Mouse (Mus musculus) megakaryocyte progenitor cell, adult 5-6 weeks (primary cell): ENCODE measurements around the gene Gm7030. TPM values are rescaled to one million over a fixed set of nuclear protein-coding genes. Genes with fewer than 3 reads are reported as not detected.
"Not testable (repeated sequence)": the region's sequence is repeated elsewhere in the genome, so short reads cannot be mapped to it uniquely, and the experiment has no call there.

Experiments used
- ATAC-seq: replicated peaks from 2 replicates; pipeline ENCODE4 v1.8.0; 2016; ENCODE audit warnings: mild to moderate bottlenecking, moderate TSS enrichment, inconsistent platforms; ENCODE audit not compliant: poor library complexity
- total RNA-seq, 2 experiments: library from RNA; stranded (forward) in 1 of 2; stranded (reverse) in 1 of 2; fragments of 157-497, 149-512 nt in 1 of 2; fragments of 200-1000 nt in 1 of 2; gene quantifications; 2 replicates each; pipeline versions ENCODE4 v1.2.3 to v1.2.4; 2015 to 2017

Gm7030 gene
- not detected in 2 replicates for total RNA-seq (2015)
- not detected in 2 replicates for total RNA-seq (2017)

DNA sequence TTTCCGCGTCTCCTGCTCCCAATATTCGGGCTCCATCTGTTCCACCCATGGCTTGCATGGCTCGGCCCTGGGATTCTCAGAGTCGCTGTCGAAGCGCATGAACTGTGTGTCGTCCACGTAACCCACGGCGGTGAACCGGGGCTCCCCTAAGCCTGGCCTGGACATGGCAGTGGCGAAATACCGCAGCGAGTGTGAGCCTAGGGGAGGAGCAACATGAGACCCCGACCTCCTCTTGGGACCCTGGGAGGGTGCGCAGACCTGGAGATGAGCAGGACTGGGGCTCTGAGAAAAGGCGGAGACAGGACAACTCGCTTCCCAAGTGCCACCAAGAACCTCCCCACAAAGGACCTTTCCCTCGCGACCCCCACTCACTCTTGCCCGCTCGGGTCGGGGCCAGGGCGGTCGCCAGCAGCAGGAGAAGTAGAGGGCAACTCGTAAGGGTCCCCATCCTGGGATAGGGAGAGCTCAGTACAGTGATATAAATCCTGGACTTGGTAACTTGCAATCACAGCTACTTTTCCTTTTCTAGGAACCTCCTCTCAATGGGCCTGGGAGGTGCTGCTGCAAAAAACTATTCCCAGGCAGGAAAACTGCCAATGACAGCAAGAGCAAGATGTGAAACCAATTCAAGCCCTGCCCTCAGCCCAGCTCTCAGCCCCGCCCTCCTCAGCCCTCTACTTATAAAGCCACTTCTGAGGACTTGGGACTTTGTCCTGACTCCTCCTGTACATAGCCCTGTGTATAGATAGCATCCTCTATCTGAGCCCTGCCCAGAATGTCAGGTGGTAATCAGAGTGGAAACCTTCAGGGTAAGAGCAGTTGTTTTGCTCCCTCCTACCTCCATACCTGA lies at the start of gene Gm7030:
Gm7030 (minus strand) TSS at position 458 of the 850 bp plus-strand sequence.
- ATAC-seq = not testable (repeated sequence)

DNA sequence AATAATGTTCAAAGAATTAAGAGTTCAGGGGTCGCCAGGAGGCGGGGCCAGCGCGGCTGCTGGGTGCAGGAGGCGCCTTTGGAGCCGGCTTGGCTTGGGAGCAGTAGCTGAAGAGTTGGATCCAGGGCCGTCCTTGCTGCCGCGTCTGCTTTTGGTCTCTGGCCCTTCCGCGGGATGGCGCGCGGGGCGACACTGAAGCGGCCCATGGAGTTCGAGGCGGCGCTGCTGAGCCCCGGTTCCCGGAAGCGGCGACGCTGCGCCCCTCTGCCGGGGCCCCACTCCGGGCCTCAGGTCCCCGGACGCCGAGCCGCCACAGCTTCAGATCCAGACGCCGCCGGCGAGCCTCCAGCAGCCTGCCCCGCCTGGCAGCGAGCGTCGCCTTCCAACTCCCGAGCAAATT lies 49.7 kb upstream of the Gm7030 start:
- ATAC-seq = peak; percentile 69

DNA sequence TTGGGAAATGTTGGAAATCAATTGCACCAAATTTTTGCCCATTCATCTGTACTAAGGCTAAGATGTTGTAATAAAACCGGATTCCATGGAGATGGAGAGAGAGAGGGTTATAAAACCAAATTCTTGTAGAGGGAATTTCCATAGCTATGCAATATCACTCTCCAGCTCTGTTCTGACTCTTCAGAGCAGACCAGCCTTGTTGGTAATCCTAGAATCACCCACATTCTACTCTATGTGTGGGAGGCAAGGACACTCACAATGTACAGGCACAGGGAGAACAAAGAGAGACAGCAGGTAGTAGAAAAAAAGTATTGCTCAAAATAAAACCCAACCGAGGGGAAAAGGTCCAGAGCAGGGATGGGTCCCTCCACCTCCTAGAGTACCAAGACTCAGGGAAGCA lies 46.9 kb upstream of the Gm7030 start:
- not testable (repeated sequence) for ATAC-seq

DNA sequence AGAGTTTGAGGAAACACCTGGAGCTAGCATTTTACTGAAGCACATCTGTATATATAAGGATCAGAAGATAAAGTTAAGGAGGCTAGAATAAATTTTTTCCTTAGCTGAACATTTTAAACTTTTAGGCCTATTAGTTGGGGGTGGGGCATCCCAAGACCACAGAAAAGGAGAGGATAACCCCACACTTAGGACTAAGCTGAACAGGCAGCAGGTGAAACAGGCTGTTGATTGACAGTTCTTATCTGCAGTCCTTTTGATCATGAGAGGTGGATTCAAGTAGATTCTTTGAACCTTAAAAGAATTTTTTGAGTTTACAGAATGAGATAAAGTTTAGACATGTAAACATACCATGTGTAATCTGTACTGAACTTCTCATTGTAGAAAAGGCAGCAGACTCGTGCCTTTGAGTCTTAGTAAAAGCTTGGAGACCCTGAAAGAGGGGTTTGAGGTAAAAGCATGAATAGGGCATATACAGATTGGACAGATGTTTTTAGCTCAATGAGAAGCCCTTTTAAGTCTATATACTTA lies 41.1 kb upstream of the Gm7030 start:
- no peak for ATAC-seq

DNA sequence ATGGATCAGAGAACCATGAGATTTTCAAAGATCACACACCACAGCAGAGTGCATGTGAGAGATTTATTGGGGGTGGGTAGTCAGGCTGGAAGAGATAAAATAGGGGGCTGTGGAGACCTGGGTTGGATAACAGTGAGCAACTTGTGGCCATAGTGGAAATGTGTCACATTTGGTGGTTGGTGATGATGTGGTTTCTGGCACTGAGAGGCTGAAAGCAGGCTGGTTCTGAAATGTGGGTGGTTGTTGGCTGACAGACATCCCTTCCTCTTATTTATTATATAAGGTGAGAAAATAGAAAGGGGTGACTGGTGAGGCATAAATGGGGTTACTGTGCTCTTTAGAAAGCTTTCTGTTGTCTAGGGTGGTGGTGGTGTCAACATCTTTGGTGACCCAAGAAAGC lies 40.5 kb upstream of the Gm7030 start:
- ATAC-seq = no peak

DNA sequence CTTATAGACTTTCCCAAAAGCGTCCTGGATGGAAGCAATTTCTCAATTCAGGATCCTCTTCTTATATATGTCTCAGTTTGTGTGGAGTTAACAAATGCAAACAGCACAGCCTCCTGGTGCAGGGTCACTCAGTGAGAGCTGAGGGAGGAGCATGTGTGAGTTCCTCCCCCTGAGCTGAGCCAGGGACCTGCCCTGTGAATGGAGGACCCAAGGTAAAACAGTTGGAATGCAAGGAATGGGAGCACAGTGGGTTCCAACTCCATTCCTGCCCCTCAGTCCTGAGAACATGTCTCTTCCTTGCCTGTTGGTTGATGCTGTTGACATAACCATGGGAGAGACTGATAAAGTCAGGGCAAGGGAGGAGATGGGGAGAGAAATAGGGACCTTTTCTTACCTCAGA lies 39.9 kb upstream of the Gm7030 start:
- not testable (repeated sequence) for ATAC-seq

DNA sequence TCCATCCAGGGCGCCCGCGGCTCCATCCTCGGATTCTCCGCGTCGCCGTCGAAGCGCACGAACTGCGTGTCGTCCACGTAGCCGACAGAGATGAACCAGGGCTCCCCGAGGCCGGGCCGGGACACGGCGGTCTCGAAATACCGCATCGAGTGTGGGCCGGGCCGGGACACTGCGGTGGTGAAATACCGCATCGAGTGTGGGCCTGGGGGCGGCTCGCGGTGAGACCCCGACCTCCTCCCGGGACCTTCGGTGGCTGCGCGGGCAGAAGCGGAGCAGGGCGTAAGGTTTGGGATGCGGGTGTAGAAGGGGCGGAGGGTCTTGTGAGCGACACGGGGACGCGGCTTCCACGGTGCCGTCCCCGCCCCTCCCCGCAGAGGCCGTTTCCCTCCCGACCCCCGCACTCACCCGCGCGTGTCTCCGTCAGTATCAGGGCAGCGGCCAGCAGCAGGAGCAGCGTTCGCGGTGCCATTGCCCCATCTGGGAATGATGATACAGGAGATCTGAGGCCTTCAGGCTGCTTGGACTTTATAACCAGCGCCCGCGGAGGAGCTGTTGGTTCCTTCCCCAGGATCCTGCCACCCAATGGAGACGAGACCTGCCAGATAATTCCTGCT lies 38.9 kb upstream of the Gm7030 start, which contains the start of gene Gm8909:
Gm8909 (minus strand) TSS at position 499 of the 614 bp plus-strand sequence.
- 0 out of 2 replicates have a peak, but pooled peaks have one; percentile 4 for ATAC-seq

DNA sequence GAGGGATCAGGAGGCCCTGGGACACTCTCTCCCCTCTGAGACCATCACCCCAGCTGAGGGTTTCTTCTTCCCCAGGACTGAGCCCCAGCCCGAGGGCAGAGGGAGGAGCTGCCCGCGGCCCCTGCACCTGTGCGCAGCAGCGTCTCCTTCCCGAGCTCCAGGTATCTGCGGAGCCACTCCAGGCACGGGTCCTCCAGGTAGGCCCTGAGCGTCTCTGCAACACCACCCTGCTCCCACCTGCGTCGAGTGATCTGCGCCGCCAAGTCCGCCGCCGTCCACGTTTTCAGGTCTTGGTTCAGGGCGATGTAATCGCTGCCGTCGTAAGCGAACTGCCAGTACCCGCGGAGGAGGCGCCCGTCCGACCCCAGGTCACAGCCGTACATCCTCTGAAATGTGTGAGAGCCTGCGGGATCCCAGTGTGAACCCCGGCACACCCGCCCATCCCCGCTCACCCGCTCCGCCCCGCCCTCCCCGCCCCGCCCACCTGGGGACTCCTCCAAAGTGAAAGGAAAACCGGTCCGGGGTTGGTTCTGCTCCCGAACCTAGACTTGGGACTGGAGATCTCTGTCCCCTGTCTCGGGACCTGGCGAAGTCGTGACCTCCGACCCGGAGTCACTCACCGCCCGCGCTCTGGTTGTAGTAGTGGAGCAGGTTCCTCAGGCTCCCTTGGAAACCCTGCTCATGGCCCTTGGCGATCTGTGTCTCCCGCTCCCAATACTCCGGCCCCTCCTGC lies 38.2 kb upstream of the Gm7030 start:
- peak; percentile 60 for ATAC-seq

DNA sequence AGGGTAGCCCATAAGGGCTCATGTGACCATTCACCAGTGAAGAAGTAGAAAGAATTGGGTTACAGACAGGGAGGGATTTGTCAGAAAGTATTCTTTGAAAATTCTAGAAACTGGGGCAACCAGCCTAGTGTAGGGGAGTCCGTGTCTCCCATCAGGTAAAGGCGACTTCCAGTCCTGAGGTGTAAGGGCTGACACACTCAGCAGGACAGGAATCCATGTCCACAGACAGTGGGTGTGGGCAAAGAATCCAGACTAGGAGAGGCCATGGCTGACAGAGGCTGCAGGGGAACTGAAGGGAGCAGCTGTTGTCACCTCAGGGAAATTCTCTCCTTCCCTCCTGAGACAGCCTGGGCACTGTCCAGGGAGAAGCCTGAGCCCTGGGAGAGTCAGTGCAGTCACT lies 37.7 kb upstream of the Gm7030 start:
- not testable (repeated sequence) for ATAC-seq

DNA sequence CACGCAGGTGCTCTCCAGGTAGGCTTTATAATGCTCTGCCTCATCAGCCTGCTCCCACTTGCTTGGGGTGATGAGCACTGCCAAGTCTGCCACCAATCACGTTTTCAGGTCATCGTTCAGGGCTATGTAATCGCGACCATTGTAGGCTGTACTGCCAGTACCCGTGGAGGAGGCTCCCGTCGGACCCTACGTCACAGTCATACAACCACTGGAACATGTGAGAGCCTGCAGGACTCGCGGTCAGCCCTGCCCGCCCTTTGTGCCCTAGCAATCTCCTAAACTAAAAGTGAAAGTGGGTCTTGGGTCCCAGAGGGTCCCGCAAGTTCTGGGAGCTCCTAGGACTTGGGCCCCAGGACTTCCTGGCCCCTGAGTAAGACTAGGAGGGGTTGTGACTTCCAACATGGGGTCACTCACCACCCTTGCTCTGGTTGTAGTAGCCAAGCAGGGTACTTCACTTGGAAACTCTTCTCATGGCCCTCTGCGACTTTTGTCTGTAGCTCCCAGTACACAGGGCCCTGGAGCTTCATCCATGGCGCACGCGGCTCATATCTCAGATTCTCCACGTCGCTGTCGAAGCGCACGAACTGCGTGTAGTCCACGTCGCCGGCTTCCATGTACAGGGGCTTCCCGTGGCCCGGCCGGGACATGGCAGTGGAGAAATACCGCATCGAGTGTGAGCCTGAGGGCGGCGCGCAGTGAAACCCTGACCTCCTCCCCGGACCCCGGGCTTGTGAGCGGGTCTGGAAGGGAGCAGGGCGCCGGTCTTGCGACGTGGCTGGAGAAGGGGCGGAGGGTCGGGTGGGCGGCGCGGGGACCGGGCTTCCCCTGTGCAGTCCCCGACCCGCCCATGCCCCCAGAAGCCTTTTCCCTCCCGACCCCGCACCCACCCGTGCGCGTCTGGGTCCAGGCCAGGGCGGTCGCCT lies 32.2 kb upstream of the Gm7030 start:
- peak; percentile 65 for ATAC-seq

DNA sequence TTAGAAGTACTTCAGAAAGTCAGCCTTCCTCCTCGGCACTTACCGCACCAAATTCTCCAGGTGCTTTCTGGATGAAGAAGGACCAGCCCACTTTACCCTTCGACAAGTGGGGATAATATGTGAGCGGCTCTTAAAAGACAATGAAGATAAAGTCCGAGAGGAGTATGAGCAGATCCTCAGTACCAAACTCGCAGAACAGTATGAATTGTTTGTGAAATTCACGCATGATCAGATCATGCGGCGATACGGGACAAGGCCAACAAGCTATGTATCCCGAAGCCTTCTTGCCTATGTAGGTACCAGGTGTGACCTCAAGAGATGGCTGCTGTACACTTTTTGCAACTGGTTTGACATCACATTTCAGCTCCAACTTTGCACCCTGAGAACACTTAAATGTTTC lies 29.0 kb upstream of the Gm7030 start:
- ATAC-seq = not testable (repeated sequence)

DNA sequence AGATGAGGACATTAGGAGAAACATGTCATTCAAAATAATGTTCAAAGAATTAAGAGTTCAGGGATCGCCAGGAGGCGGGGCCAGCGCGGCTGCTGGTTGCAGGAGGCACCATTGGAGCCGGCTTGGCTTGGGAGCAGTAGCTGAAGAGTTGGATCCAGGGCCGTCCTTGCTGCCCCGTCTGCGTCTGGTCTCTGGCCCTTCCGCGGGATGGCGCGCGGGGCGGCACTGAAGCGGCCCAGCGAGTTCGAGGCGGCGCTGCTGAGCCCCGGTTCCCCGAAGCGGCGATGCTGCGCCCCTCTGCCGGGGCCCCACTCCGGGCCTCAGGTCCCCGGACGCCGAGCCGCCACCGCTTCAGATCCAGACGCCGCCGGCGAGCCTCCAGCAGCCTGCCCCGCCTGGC lies 28.6 kb upstream of the Gm7030 start:
- ATAC-seq = 0 out of 2 replicates have a peak, but pooled peaks have one; percentile 27

DNA sequence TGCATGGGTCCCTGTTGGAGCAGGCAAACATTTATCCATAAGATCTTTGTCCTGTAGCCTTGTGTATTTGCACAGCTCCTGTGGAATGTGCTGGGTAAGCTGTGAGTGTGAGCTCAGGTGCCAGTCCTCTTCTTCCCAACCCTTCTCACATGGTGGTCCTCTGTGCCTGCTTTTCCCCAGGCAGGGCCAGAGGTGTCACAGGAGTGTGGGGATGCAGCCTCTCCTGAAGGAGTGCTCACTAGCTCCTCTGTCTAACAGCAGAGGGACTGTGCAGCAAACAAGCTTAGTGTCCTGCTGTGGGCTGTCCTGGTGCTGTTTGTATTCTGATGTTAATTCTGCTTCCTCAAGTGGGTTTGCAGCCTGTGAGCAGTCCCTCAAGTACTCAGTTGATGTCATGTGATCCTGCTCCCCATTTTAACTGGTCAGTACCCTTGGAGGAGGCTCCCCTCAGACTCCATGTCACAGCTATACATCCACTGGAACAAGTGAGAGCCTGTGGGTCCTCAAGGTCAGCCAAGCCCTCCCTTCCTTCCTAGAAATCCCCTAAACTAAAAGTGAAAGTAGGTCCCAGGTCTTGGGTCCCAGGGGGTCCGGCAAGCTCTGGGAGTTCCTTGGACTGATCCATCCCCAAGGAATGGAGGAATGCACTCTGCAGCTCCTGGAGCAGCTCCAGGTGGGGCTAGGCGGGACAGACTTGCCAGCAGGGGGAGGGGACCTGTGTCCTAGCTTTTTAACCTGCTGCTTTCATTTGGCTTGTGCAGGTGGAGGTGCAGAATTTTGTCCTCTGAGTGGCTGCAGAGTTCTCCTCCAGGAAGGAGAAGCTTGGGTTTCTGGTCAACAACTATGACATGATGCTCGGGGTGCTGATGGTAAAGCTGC lies 25.3 kb upstream of the Gm7030 start:
- no peak for ATAC-seq

DNA sequence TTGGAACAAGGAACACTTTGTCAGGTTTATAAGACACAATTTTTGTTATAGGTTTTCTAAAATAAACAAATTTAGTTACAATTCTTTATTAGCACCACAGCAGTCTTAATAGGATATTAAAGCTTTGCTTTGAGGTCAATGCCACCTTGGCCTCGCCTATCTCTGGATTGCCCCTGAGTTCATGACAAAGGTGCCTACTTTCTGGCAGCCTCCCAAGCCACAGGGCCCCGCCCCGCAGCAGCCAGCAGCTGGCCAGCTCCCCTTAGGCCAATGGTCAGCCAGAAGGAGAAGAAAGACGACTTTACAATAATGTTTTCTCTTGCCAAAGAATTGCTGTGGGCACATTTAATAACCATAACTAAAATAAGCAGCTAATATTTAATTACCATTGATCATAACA lies 22.0 kb upstream of the Gm7030 start:
- not testable (repeated sequence) for ATAC-seq

DNA sequence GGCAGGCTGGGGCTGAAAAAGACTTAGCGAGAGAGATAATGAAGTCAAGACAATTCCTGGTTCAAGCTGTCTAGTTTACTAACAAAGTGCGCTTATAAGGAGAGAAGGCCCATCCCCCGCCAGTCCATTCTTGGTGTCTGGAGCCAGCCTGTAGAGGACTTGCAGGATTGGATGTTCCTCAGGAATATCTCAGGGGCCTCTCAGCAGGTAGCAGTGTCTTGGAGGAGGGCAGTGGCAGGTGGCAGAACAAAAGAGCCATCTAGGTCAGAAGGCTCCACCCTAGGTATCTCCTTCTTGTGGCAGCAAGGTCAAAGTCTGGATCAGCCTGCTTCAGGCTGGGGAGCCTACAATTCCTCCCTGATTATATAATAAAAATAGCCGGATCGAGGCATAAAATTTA lies 19.2 kb upstream of the Gm7030 start:
- not testable (repeated sequence) for ATAC-seq

DNA sequence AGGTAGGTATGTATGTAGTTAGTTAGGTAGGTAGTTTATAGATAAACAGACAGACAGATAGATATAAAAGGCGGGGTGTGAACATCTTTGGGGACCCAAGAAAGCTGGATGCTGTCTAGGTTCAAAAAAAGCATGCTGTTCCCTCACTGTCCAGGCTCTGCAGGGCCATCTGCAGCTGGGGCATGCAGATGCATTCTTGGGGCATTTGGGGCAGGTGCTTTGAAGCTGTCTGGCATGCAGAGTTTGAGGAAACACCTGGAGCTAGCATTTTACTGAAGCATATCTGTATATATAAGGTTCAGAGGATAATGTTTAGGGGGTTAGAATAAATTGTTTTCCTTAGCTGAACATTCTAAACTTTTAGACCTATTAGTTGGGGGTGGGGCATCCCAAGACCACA lies 17.7 kb upstream of the Gm7030 start:
- ATAC-seq = not testable (repeated sequence)

DNA sequence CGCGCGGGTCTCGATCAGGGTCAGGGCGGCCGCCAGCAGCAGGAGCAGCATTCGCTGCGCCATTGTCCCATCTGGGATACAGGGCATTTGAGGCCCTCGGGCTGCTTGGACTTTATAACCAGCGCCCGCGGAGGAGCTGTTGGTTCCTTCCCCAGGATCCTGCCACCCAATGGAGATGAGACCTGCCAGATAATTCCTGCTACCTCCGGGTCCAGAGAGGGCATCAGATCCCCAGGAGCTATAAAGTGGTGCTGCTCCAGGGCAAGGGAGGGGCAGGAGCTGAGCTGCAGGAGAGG lies 16.6 kb upstream of the Gm7030 start:
- ATAC-seq = 0 out of 2 replicates have a peak, but pooled peaks have one; percentile 13

DNA sequence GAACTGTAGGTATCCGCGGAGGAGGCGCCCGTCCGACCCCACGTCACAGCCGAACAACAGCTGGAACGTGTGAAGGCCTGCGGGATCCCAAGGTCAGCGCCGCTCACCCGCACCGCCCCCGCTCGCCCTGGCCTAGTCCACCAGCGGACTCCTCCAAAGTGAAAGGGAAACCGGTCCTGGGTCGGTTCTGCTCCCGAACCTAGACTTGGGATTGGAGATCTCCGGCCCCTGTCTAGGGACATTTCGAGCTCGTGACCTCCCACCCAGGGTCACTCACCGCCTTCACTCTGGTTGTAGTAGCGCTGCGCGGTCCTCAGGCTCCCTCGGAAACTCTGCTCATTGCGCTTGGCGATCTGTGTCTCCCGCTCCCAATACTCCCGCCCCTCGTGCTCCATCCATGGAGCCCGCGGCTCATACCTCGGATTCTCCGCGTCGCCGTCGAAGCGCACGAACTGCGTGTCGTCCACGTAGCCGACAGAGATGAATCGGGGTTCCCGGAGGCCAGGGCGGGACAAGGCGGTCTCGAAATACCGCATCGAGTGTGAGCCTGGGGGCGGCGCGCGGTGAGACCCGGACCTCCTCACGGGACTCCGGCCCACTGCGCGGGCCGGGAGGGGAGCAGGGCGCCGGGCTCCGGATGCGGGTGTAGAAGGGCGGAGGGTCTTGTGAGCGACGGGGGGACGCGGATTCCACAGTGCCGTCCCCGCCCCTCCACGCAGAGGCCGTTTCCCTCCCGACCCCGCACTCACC lies 16.1 kb upstream of the Gm7030 start:
- peak; percentile 70 for ATAC-seq
